Mouse (Mus musculus) lung, adult 10 weeks (tissue): ENCODE data around the gene Dnajc6. TPM values are rescaled to one million over a fixed set of nuclear protein-coding genes. Genes with fewer than 3 reads are reported as not detected.

Source experiments
- polyA plus RNA-seq: library from polyadenylated mRNA; stranded (reverse); fragments of 350-450 nt; fragmentation: Illumina TruSeq; extraction: RNeasy Lipid Tissue Mini Kit (QIAGEN cat#74804); gene quantifications from one replicate; pipeline ENCODE4 v1.2.3, GENCODE M21; 2014; ENCODE audit warnings: low read depth, low replicate concordance; ENCODE audit not compliant: insufficient read depth

Gene Dnajc6
- polyA plus RNA-seq: 0.52 TPM

GRCm38 (mm10) chr4:101496534-101497237 lies at the start of gene Dnajc6:
Gene Dnajc6 (plus strand): TSS chr4:101496648.

GRCm38 (mm10) chr4:101647196-101647905 lies 150.9 kb downstream of the Dnajc6 start, which contains the start of gene Leprot:
Gene Leprot (plus strand): TSS chr4:101647718.

Other genes with a start within 250 kb of the Dnajc6 start
- 47.0 TPM for gene Jak1, start 231.4 kb upstream of the Dnajc6 start, polyA plus RNA-seq
- 1.1 TPM for gene Ak4, start 77.4 kb upstream of the Dnajc6 start, polyA plus RNA-seq
- gene Leprot, start 151.1 kb downstream of the Dnajc6 start, polyA plus RNA-seq: 80.6 TPM
- gene Lepr, start 220.8 kb downstream of the Dnajc6 start, polyA plus RNA-seq: 18.2 TPM